Mouse (Mus musculus) lung, embryonic 14.5 days (tissue): ENCODE measurements around the gene Fam89a. TPM values are rescaled to one million over a fixed set of nuclear protein-coding genes. Genes with fewer than 3 reads are reported as not detected.

ENCODE experiments used
- ATAC-seq: fragments of 200-750 bp; cut with Nextera tagmentation; 2 replicates; pipeline ENCODE4 v1.8.0; 2017; ENCODE audit warnings: mild to moderate bottlenecking, moderate TSS enrichment, moderate library complexity; ENCODE audit not compliant: insufficient read depth
- DNase-seq: peaks from one replicate; pipeline ENCODE4 v3.0.0-alpha.2; 2015
- H3K27ac ChIP-seq: fragments of 300-500 bp; sonication (generic); 2 replicates; pipeline ENCODE4 v1.5.1; 2014; ENCODE audit warnings: low read depth, mild to moderate bottlenecking, moderate library complexity
- H3K27me3 ChIP-seq: fragments of 300-500 bp; sonication (generic); 2 replicates; pipeline ENCODE4 v1.6.1; 2014; ENCODE audit warnings: low read length, control low read depth; ENCODE audit not compliant: insufficient read depth
- H3K36me3 ChIP-seq: fragments of 300-500 bp; sonication (generic); 2 replicates; pipeline ENCODE4 v1.6.1; 2014; ENCODE audit warnings: control low read depth; ENCODE audit not compliant: insufficient read depth
- H3K4me1 ChIP-seq: fragments of 300-500 bp; sonication (generic); 2 replicates; pipeline ENCODE4 v1.6.1; 2014; ENCODE audit warnings: antibody characterized with exemption, control low read depth; ENCODE audit not compliant: insufficient read depth
- H3K4me2 ChIP-seq: fragments of 300-500 bp; sonication (generic); 2 replicates; pipeline ENCODE4 v1.6.1; 2014; ENCODE audit warnings: mild to moderate bottlenecking
- H3K4me3 ChIP-seq: fragments of 300-500 bp; sonication (generic); 2 replicates; pipeline ENCODE4 v1.5.1; 2014; ENCODE audit warnings: low read depth, low read length
- H3K9ac ChIP-seq: fragments of 300-500 bp; sonication (generic); 2 replicates; pipeline ENCODE4 v1.6.1; 2014
- H3K9me3 ChIP-seq: fragments of 300-500 bp; sonication (generic); 2 replicates; pipeline ENCODE4 v1.6.1; 2016; ENCODE audit warnings: low read depth, low read length, control low read depth
- CTCF ChIP-seq: IDR thresholded peaks from 2 replicates; pipeline ENCODE4 v1.5.1; 2016; ENCODE audit warnings: antibody characterized with exemption, low read depth
- WGBS: fragments of 180-500 bp; shearing (Covaris S2); extraction: QIAGEN DNeasy Blood & Tissue Kit; methylation state at CpG from one replicate; pipeline ENCODE4 v1.1.7; 2014; 5-methylcytosine and 5-hydroxymethylcytosine counted together
- polyA plus RNA-seq: library from polyadenylated mRNA; unstranded; fragments of >200 nt; fragmentation: Nextera tagmentation; extraction: Ambion mirVana; gene quantifications from 2 replicates; pipeline ENCODE4 v1.2.1, GENCODE M21; 2014

The Fam89a gene
- polyA plus RNA-seq, 1 experiment from 2014 or later, result 20.5 TPM

GRCm38 (mm10) chr8:124792708-124793107 is 41.1 kb upstream of the Fam89a start, which contains the start of gene Trim67:
TSS of gene Trim67 (plus strand) at chr8:124793092.
- H3K36me3 ChIP-seq, result no peaks in the 10 kb centered on the region
- TF ChIP-seq CTCF, result no peak
- DNase-seq, result peak; percentile 76
- H3K4me3 ChIP-seq, result peak within 1 kb of the TSS; percentile 55
- no peak within 1 kb of the TSS for H3K9ac ChIP-seq
- under 1% methylated on average over 39 of the region's 39 CpGs for WGBS
- H3K4me2 ChIP-seq, result peak within 1 kb of the TSS; percentile 100
- peak; percentile 86 for ATAC-seq
- H3K27me3 ChIP-seq, result peaks cover 55% of the 10 kb centered on the region
- H3K4me1 ChIP-seq, result peaks cover 8% of the 10 kb centered on the region; the same call in 1 of the 2 replicates
- peak within 1 kb of the TSS; percentile 18; the same call in 1 of the 2 replicates for H3K27ac ChIP-seq
- no peaks in the 10 kb centered on the region for H3K9me3 ChIP-seq

- H3K9me3 ChIP-seq, result no peaks in the 10 kb centered on the region
- no peaks in the 10 kb centered on the region for H3K36me3 ChIP-seq
- no peak overlapping the region for H3K9ac ChIP-seq
- ATAC-seq (no peak), DNase-seq (peak; percentile 25)
- peaks cover 8% of the 10 kb centered on the region; the same call in 1 of the 2 replicates for H3K4me1 ChIP-seq
- peak overlapping the region; percentile 55 for H3K4me3 ChIP-seq
- no peak overlapping the region for H3K27ac ChIP-seq
- peaks cover 55% of the 10 kb centered on the region for H3K27me3 ChIP-seq
- peak overlapping the region; percentile 100 for H3K4me2 ChIP-seq
- no peak for TF ChIP-seq CTCF
- under 1% methylated on average over 32 of the region's 32 CpGs for WGBS
These were observed 40.6 kb upstream of the Fam89a start for GRCm38 (mm10) chr8:124792186-124792585.

- H3K27me3 ChIP-seq, result peaks cover 55% of the 10 kb centered on the region
- ATAC-seq, result no peak
- no peak for TF ChIP-seq CTCF
- H3K4me3 ChIP-seq, result no peak overlapping the region
- H3K4me2 ChIP-seq, result peak overlapping the region; percentile 100
- WGBS, result 35% methylated on average over 4 of the region's 4 CpGs
- H3K9ac ChIP-seq, result no peak overlapping the region
- peaks cover 8% of the 10 kb centered on the region; the same call in 1 of the 2 replicates for H3K4me1 ChIP-seq
- H3K27ac ChIP-seq, result no peak overlapping the region
- no peaks in the 10 kb centered on the region for H3K36me3 ChIP-seq
- no peak for DNase-seq
- no peaks in the 10 kb centered on the region for H3K9me3 ChIP-seq
These were observed 40.1 kb upstream of the Fam89a start for GRCm38 (mm10) chr8:124791751-124792150.

- DNase-seq (no peak), ATAC-seq (no peak)
- TF ChIP-seq CTCF, result no peak
- H3K27ac ChIP-seq, result no peak overlapping the region
- H3K36me3 ChIP-seq, result no peaks in the 10 kb centered on the region
- H3K9ac ChIP-seq, result no peak overlapping the region
- 64% methylated on average over 4 of the region's 4 CpGs for WGBS
- no peak overlapping the region for H3K4me3 ChIP-seq
- H3K27me3 ChIP-seq, result peaks cover 47% of the 10 kb centered on the region
- peaks cover 8% of the 10 kb centered on the region; the same call in 1 of the 2 replicates for H3K4me1 ChIP-seq
- H3K4me2 ChIP-seq, result no peak overlapping the region
- H3K9me3 ChIP-seq, result no peaks in the 10 kb centered on the region
These were observed 39.0 kb upstream of the Fam89a start for GRCm38 (mm10) chr8:124790676-124791075.

- no peak for DNase-seq
- ATAC-seq, result no peak
- WGBS, result 78% methylated on average over 13 of the region's 13 CpGs
- peaks cover 9% of the 10 kb centered on the region; the same call in 1 of the 2 replicates for H3K4me1 ChIP-seq
- no peaks in the 10 kb centered on the region for H3K36me3 ChIP-seq
- H3K27ac ChIP-seq, result no peak overlapping the region
- H3K9ac ChIP-seq, result no peak overlapping the region
- H3K27me3 ChIP-seq, result 0 out of 2 replicates have a peak, but pooled peaks cover 1% of the 10 kb centered on the region
- H3K4me2 ChIP-seq, result no peak overlapping the region
- no peaks in the 10 kb centered on the region for H3K9me3 ChIP-seq
- no peak for TF ChIP-seq CTCF
- no peak overlapping the region for H3K4me3 ChIP-seq
These were observed 33.0 kb upstream of the Fam89a start for GRCm38 (mm10) chr8:124784613-124785012.

GRCm38 (mm10) chr8:124783228-124783627 is 31.6 kb upstream of the Fam89a start:
- no peak for TF ChIP-seq CTCF
- no peak overlapping the region for H3K9ac ChIP-seq
- no peaks in the 10 kb centered on the region for H3K9me3 ChIP-seq
- 0 out of 2 replicates have a peak, but pooled peaks cover 4% of the 10 kb centered on the region for H3K27me3 ChIP-seq
- no peak overlapping the region for H3K4me2 ChIP-seq
- peaks cover 9% of the 10 kb centered on the region; the same call in 1 of the 2 replicates for H3K4me1 ChIP-seq
- 82% methylated on average over 15 of the region's 15 CpGs for WGBS
- H3K36me3 ChIP-seq, result no peaks in the 10 kb centered on the region
- DNase-seq, result no peak
- ATAC-seq, result no peak
- H3K4me3 ChIP-seq, result no peak overlapping the region
- H3K27ac ChIP-seq, result no peak overlapping the region

- H3K27ac ChIP-seq, result no peak overlapping the region
- H3K27me3 ChIP-seq, result 0 out of 2 replicates have a peak, but pooled peaks cover 4% of the 10 kb centered on the region
- H3K9me3 ChIP-seq, result no peaks in the 10 kb centered on the region
- DNase-seq (no peak), ATAC-seq (no peak)
- no peak overlapping the region for H3K4me3 ChIP-seq
- H3K9ac ChIP-seq, result no peak overlapping the region
- H3K36me3 ChIP-seq, result no peaks in the 10 kb centered on the region
- no peak for TF ChIP-seq CTCF
- 74% methylated on average over 3 of the region's 3 CpGs for WGBS
- no peak overlapping the region for H3K4me2 ChIP-seq
- H3K4me1 ChIP-seq, result peaks cover 9% of the 10 kb centered on the region; the same call in 1 of the 2 replicates
These were observed 30.8 kb upstream of the Fam89a start for GRCm38 (mm10) chr8:124782431-124782830.
